12 mouse cellular contexts compared by ENCODE assay signal in the genomic region with DNA sequence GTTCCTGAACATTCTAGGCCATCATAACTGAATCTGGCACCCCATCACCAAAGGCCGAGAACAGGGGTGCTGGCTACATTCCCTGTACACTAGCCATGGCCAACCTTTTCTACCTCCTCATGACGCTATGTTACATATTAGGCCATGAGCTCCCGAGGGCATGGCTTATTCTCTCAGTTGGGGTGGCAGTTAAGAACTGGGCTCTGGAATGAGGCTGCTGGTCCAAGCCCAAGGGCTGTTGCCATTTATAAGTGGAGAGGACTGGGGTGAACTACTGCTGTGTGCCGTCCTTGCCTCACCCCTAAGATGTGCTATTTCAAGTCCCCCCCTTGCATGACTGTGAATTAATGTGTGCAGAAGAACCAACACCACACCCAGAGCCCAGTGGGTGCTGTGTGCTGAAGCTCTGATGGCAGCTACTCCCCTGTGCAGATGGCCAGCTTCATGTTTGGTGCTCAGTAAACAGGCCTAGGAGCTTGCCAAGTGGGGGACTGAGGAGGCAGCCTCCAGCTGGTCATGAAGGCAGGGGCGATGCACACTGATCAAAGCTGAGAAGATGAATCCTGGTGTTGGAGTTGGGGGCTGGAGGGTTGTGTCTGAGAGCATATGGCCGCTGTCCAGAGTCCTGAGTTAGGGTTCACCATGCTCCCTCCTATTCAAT.
A peak's percentile ranks its signal among the peaks of the same experiment; 100 is the strongest.
DNase-seq lines count a peak whose midpoint lies in the region; ATAC-seq and TF ChIP-seq lines count a peak whose summit lies in the region.
"Had no signal": no experiment of that assay in that cellular context is flagged by ENCODE, and none has a peak within 500 bp of the region (broad histone marks: within the 10 kb centered on the region; RNA-seq: fewer than 3 reads in every experiment).

No protein-coding gene starts in this region.

- H3K4me1 ChIP-seq in testis, adult 2 months (ENCODE audit: control insufficient read depth, insufficient read depth, low read length) = peaks cover 11% of the 10 kb centered on the region
- H3K4me1 ChIP-seq: midbrain, embryonic 15.5 days had no signal

- no peak for TF ChIP-seq CTCF in gastrocnemius, adult 2 months (IDR thresholded peaks at IDR 0.05)
- TF ChIP-seq CTCF in testis, adult 2 months (IDR thresholded peaks at IDR 0.05; ENCODE audit: control insufficient read depth, insufficient read depth, insufficient replicate concordance, low read depth, low read length) = no peak

- H3K27me3 ChIP-seq in testis, adult 2 months (ENCODE audit: control insufficient read depth, insufficient read depth, low read length) = no peaks in the 10 kb centered on the region
- H3K27me3 ChIP-seq: midbrain, embryonic 15.5 days had no signal

- peak overlapping the region; percentile 72 for H3K27ac ChIP-seq in gastrocnemius, adult 2 months
- H3K27ac ChIP-seq in testis, adult 2 months (ENCODE audit: control insufficient read depth, insufficient read depth, low read depth, low read length) = peak overlapping the region; percentile 59; the same call in 1 of the 2 replicates
- H3K27ac ChIP-seq: liver, embryonic 14.5 days; midbrain, embryonic 15.5 days had no signal

- no peaks in the 10 kb centered on the region for H3K36me3 ChIP-seq in testis, adult 2 months (ENCODE audit: control insufficient read depth, insufficient read depth, low read length)
- H3K36me3 ChIP-seq: midbrain, embryonic 15.5 days had no signal

- no peak overlapping the region for H3K4me3 ChIP-seq in gastrocnemius, adult 2 months
- H3K4me3 ChIP-seq in testis, adult 2 months (ENCODE audit: control insufficient read depth, low read depth, low read length) = no peak overlapping the region
- H3K4me3 ChIP-seq: midbrain, embryonic 15.5 days had no signal

- no peak for ATAC-seq in activated CD4-positive, CD25-positive, alpha-beta regulatory T cell, adult 4 months
- ATAC-seq: midbrain, embryonic 15.5 days had no signal

- no peak for TF ChIP-seq POLR2A in testis, adult 2 months (IDR thresholded peaks at IDR 0.05; ENCODE audit: control insufficient read depth, low read depth, low read length)

- intact Hi-C loops in gastrocnemius, adult 2 months (cut with DNase I) = loop anchor here (5.0 kb wide), 1 partner anchor 245 kb away; no protein-coding TSS in a partner anchor
- intact Hi-C loops in gastrocnemius, postnatal 14 days (cut with DNase I; ENCODE audit: low total_unique reads) = no loop called here

- DNase-seq in gastrocnemius, adult 2 months = peak; percentile 63
- DNase-seq in gastrocnemius, postnatal 14 days = no peak
- no peak for DNase-seq in testis, postnatal 10 days (ENCODE audit: low spot score)
- peak; percentile 58 to 82 for DNase-seq in left cerebral cortex, adult 18-20 months (ENCODE audit: low spot score in 2 of 2)
- DNase-seq in spleen, adult 18-20 months = no peak
- no peak for DNase-seq in thymus, postnatal 14 days
- DNase-seq: kidney, adult 18-20 months; thymus, adult 2 months had no signal

Comparison
In these comparisons a context has a peak if more than half of its experiments do, and no peak if none do; other contexts are left out.
1. DNase-seq: peak in gastrocnemius, adult 2 months (single experiment) and left cerebral cortex, adult 18-20 months (2 of 2); none in gastrocnemius, postnatal 14 days (single experiment), testis, postnatal 10 days (single experiment), spleen, adult 18-20 months (0 of 2) and thymus, postnatal 14 days (single experiment).